Mouse (Mus musculus) liver, adult 2 months (tissue): Measurements from ENCODE around the gene 1700030J22Rik. TPM values are rescaled to one million over a fixed set of nuclear protein-coding genes. Genes with fewer than 3 reads are reported as not detected.

Source experiments
- DNase-seq: peaks from one replicate; pipeline ENCODE4 v3.0.0-alpha.2; 2011; ENCODE audit warnings: low read depth, low spot score; ENCODE audit errors: extremely low read depth
- H3K27ac ChIP-seq: fragments of 200-500 bp; replicated peaks from 2 replicates; pipeline ENCODE4 v1.5.1; 2012; ENCODE audit warnings: low read depth, mild to moderate bottlenecking, control low read depth, inconsistent platforms, low read length; ENCODE audit not compliant: insufficient read depth
- H3K27me3 ChIP-seq: fragments of 200-500 bp; 2 replicates; pipeline ENCODE4 v1.6.1; 2012; ENCODE audit warnings: mild to moderate bottlenecking, moderate library complexity, low read length, inconsistent platforms; ENCODE audit not compliant: control insufficient read depth, insufficient read depth
- H3K36me3 ChIP-seq: fragments of 200-500 bp; 2 replicates; pipeline ENCODE4 v1.6.1; 2012; ENCODE audit warnings: low read length, inconsistent platforms; ENCODE audit not compliant: control insufficient read depth, insufficient read depth
- H3K4me1 ChIP-seq: fragments of 200-500 bp; 2 replicates; pipeline ENCODE4 v1.6.1; 2011; ENCODE audit warnings: low read length; ENCODE audit not compliant: control insufficient read depth, insufficient read depth
- H3K4me3 ChIP-seq: fragments of 200-500 bp; 2 replicates; pipeline ENCODE4 v1.5.1; 2011; ENCODE audit warnings: low read depth, mild to moderate bottlenecking, control low read depth, low read length, moderate library complexity; ENCODE audit not compliant: insufficient read depth
- H3K79me2 ChIP-seq: fragments of 200-500 bp; 2 replicates; pipeline ENCODE4 v1.6.1; 2012; ENCODE audit warnings: inconsistent platforms, mild to moderate bottlenecking, low read length, moderate library complexity; ENCODE audit not compliant: control insufficient read depth, insufficient read depth
- H3K9ac ChIP-seq: fragments of 200-500 bp; 2 replicates; pipeline ENCODE4 v1.6.1; 2012; ENCODE audit warnings: low read depth, mild to moderate bottlenecking, control low read depth, inconsistent platforms, low read length
- CTCF ChIP-seq: fragments of 200-500 bp; IDR thresholded peaks from 2 replicates; pipeline ENCODE4 v1.5.1; 2011; ENCODE audit warnings: low read depth, low read length, control low read depth
- POLR2A ChIP-seq: fragments of 200-500 bp; IDR thresholded peaks from 2 replicates; pipeline ENCODE4 v1.6.1; 2011; ENCODE audit warnings: low read length, control low read depth; ENCODE audit not compliant: insufficient read depth; ENCODE audit errors: extremely low read depth
- WGBS: fragments of 180-500 bp; shearing (Covaris S2); methylation state at CpG from one replicate; pipeline ENCODE4 v1.1.7; 2018; 5-methylcytosine and 5-hydroxymethylcytosine counted together
- polyA plus RNA-seq: library from polyadenylated mRNA; depleted of rRNA; stranded (reverse); fragments of >200 nt; gene quantifications from 2 replicates; pipeline ENCODE4 v1.2.3, GENCODE M21; 2012; rRNA removed
- total RNA-seq: library from RNA; depleted of rRNA; stranded (reverse); fragments of >200 nt; gene quantifications from 2 replicates; pipeline ENCODE4 v1.2.3, GENCODE M21; 2014; rRNA removed

The 1700030J22Rik gene
- total and polyA plus RNA-seq, 2 experiments = 0.15 to 0.18 TPM

GRCm38 (mm10) chr8:116923526-116923925 lies 55.2 kb downstream of the 1700030J22Rik start:
- Histone ChIP-seq H3K4me3 (no peak overlapping the region), H3K9ac (no peak overlapping the region), H3K36me3 (no peaks in the 10 kb centered on the region), H3K27me3 (no peaks in the 10 kb centered on the region), H3K79me2 (peaks cover 3% of the 10 kb centered on the region; the same call in 1 of the 2 replicates), H3K4me1 (peaks cover 4% of the 10 kb centered on the region; the same call in 1 of the 2 replicates), H3K27ac (no peak overlapping the region)
- 84% methylated on average over 8 of the region's 8 CpGs for WGBS
- no peak for DNase-seq
- no peak for TF ChIP-seq POLR2A
- TF ChIP-seq CTCF = no peak

GRCm38 (mm10) chr8:116922060-116922757 lies 56.5 kb downstream of the 1700030J22Rik start:
- no peaks in the 10 kb centered on the region for H3K27me3 ChIP-seq
- H3K79me2 ChIP-seq = peaks cover 3% of the 10 kb centered on the region; the same call in 1 of the 2 replicates
- H3K27ac ChIP-seq = peak overlapping the region; percentile 73
- 28% methylated on average over 17 of the region's 17 CpGs for WGBS
- no peaks in the 10 kb centered on the region for H3K36me3 ChIP-seq
- no peak for DNase-seq
- peaks cover 4% of the 10 kb centered on the region; the same call in 1 of the 2 replicates for H3K4me1 ChIP-seq
- TF ChIP-seq POLR2A = no peak
- TF ChIP-seq CTCF = no peak
- H3K9ac ChIP-seq = peak overlapping the region; percentile 88
- H3K4me3 ChIP-seq = peak overlapping the region; percentile 88

GRCm38 (mm10) chr8:116921337-116922059 lies 57.3 kb downstream of the 1700030J22Rik start, which contains the start of the genes Cmc2 and Cenpn:
Gene Cmc2, minus strand, starts transcription at chr8:116921455.
Gene Cenpn, plus strand, starts transcription at chr8:116921730.
- no peaks in the 10 kb centered on the region for H3K36me3 ChIP-seq
- H3K79me2 ChIP-seq = peaks cover 6% of the 10 kb centered on the region; the same call in 1 of the 2 replicates
- H3K9ac ChIP-seq = peak within 1 kb of the TSS; percentile 88
- DNase-seq = peak; percentile 87
- peaks cover 4% of the 10 kb centered on the region; the same call in 1 of the 2 replicates for H3K4me1 ChIP-seq
- TF ChIP-seq CTCF (no peak), POLR2A (peak; percentile 89)
- peak within 1 kb of the TSS; percentile 73 for H3K27ac ChIP-seq
- H3K4me3 ChIP-seq = peak within 1 kb of the TSS; percentile 88
- WGBS = under 1% methylated on average over 57 of the region's 57 CpGs
- H3K27me3 ChIP-seq = no peaks in the 10 kb centered on the region

- Histone ChIP-seq H3K9ac (peak overlapping the region; percentile 85), H3K27ac (peak overlapping the region; percentile 73), H3K27me3 (no peaks in the 10 kb centered on the region), H3K36me3 (no peaks in the 10 kb centered on the region), H3K4me1 (peaks cover 4% of the 10 kb centered on the region; the same call in 1 of the 2 replicates), H3K4me3 (peak overlapping the region; percentile 88), H3K79me2 (peaks cover 6% of the 10 kb centered on the region; the same call in 1 of the 2 replicates)
- DNase-seq = no peak
- WGBS = under 1% methylated on average over 22 of the region's 22 CpGs
- TF ChIP-seq POLR2A (no peak), CTCF (no peak)
Measured at GRCm38 (mm10) chr8:116921005-116921336, 57.8 kb downstream of the 1700030J22Rik start.

Other genes with a start within 250 kb of the 1700030J22Rik start
- gene Cdyl2, start 246.0 kb downstream of the 1700030J22Rik start, total RNA-seq = 1.1 and 1.3 TPM in 2 replicates
- 0.71 and 0.81 TPM in 2 replicates for gene Cdyl2, start 246.0 kb downstream of the 1700030J22Rik start, polyA plus RNA-seq
- gene Cmc2, start 57.5 kb downstream of the 1700030J22Rik start, total RNA-seq = 9.3 and 10.9 TPM in 2 replicates
- 4.2 and 5.2 TPM in 2 replicates for gene Cmc2, start 57.5 kb downstream of the 1700030J22Rik start, polyA plus RNA-seq
- gene Cenpn, start 57.2 kb downstream of the 1700030J22Rik start, total RNA-seq = 0.74 and 1.3 TPM in 2 replicates
- gene Cenpn, start 57.2 kb downstream of the 1700030J22Rik start, polyA plus RNA-seq = 0.44 and 0.72 TPM in 2 replicates
- gene Atmin, start 35.6 kb downstream of the 1700030J22Rik start, total RNA-seq = 2.9 and 3.7 TPM in 2 replicates
- gene Atmin, start 35.6 kb downstream of the 1700030J22Rik start, polyA plus RNA-seq = 3.9 and 4.1 TPM in 2 replicates
- gene Gcsh, start 14.6 kb upstream of the 1700030J22Rik start, total RNA-seq = 146 and 161 TPM in 2 replicates
- 75.7 and 96.4 TPM in 2 replicates for gene Gcsh, start 14.6 kb upstream of the 1700030J22Rik start, polyA plus RNA-seq
- not detected in 2 replicates for gene Pkd1l2, start 103.5 kb upstream of the 1700030J22Rik start, total RNA-seq
- not detected in 2 replicates for gene Pkd1l2, start 103.5 kb upstream of the 1700030J22Rik start, polyA plus RNA-seq
- gene Bco1, start 116.9 kb upstream of the 1700030J22Rik start, total RNA-seq = 5.2 and 7.2 TPM in 2 replicates
- gene Bco1, start 116.9 kb upstream of the 1700030J22Rik start, polyA plus RNA-seq = 4.0 TPM in 2 replicates
- 1.2 and 1.3 TPM in 2 replicates for gene Gan, start 179.2 kb upstream of the 1700030J22Rik start, total RNA-seq
- 1.1 and 1.5 TPM in 2 replicates for gene Gan, start 179.2 kb upstream of the 1700030J22Rik start, polyA plus RNA-seq